Mouse (Mus musculus) frontal cortex, postnatal 36 days (tissue): ENCODE data around the gene Prss48.

ENCODE experiments used
- DNase-seq, 2 experiments: peaks; one replicate each; pipeline ENCODE4 v3.0.0; 2022; ENCODE audit warnings: low spot score in 2 of 2

The Prss48 gene

DNA sequence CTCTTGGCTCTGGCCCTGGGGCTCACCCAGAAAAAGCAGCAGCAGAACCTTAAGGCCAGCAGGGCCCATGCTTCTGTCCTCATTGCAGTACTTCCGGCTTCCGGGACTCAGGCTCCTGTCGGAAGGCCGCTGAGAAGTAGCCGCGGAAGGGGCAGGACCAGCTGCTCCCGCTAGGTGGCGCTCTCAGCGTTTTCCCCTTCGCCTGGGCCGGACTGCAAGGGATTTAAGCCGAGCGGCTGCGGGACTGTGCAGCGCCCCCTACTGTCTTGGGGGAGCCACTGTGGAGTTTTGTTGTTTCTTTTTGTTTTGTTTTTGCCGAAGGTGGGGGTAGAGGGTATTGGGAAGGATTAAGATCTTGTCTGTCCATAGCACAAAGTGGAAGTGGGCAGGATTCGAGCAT, at the start of gene Prss48:
Prss48 (minus strand) TSS at position 69 of the 400 bp plus-strand sequence.
- no peak for DNase-seq

DNA sequence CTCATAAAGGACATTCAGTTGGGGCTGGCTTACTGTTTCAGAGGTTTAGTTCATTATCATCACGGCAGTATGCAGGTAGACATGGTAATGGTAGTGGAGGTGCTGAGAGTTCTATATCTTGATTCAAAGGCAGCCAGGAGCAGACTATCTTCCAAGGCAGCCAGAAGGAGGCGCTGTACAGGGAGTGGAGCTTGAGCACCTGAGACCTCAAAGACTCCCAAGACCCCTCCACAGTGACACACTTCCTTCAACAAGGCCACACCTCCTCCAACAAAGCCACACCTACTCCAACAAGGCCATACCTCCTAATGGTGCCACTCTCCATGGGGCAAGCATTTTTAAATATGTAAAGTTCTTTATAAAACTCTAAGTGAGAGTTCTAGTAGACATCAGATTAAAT, 46.8 kb upstream of the Prss48 start:
- no peak for DNase-seq

- no peak for DNase-seq
Observed at GRCm38 (mm10) chr3:86047686-86048408, 45.6 kb upstream of the Prss48 start.

DNA sequence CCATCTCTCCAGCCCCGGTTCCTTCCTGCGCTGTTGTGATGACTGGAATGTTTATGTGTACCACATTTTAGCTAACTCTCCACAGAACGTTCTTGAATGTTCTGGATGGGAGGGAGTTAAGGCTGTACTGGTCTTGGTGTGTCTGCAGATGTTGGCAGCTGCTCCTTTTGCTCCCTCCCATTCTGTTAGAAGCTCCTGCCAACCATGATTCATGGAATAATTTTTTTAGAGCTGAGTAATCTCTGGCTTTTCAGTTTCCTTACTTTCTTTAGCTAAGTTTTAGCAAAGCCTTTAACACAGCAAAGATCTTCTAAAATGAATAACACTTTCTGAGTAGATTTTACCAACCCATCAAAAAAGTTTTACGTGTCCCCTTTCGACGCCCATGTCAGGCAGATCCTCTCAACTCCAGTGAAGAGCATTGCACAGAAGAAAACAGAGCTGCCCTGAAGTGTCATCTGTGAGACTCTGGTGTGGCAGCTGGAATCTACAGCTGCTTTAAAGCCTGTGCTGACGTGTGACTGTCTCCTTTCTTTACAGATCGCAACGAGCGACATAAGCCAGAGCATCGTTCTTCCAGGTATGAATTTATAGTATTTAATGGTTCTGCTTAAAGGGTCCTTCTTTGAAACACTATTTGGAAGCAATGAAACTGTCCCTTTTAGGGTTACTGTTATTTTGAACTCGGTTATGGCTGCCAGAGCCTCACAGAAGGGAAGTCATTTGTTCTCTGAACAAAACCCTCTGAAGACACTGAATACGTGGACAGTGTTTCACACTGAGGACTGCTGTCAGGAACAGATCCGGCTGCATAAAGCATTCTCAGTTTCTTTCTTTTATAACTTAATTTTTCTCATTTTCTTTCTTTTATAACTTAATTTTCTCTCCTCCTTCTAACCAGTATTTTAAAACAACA, 38.3 kb upstream of the Prss48 start:
- DNase-seq, result no peak

DNA sequence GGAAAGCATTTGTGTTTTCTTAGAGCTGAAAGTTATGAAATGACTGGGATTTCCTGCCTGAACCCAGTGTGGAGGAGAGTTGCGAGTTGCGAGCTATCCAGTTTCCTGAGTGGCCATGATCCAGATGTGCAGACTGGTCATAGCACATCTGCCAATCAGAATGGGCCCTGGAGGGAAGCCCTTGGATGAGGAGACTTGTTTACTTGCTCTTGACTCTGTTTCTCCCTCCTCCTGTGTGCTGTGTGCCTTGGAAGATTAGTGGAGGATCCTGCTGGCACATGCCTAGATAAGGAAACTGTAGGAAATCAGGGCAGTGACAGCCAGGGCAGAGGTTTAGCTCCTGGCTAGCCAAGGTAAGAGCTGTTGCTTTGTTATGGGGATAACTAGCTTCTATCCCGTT, 36.4 kb upstream of the Prss48 start:
- no peak for DNase-seq

DNA sequence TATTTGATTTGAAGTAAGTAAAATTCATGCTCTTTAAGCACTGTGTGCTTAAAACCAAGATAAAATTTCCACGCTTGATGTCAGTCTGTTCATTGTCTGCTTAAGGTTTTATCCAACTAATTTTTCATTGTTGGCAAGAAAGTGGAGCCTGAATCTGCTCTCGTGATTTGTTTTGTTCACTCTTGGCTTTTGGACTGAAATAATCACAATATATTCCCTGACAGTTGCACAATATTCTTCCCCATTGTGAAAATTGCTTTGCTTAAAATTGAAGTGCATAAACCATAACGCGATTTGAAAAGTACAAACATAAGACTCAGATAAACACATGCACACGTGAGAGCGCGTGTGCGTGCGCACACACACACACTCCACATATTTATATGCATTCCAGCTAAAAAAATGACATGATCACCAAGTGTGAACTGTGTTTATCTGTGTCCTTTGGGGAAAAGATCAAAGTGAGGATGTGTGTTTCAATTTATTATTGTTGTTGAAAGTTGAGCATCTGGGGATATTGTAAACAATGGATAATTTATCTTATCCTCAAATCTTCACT, 35.7 kb upstream of the Prss48 start:
- no peak for DNase-seq

DNA sequence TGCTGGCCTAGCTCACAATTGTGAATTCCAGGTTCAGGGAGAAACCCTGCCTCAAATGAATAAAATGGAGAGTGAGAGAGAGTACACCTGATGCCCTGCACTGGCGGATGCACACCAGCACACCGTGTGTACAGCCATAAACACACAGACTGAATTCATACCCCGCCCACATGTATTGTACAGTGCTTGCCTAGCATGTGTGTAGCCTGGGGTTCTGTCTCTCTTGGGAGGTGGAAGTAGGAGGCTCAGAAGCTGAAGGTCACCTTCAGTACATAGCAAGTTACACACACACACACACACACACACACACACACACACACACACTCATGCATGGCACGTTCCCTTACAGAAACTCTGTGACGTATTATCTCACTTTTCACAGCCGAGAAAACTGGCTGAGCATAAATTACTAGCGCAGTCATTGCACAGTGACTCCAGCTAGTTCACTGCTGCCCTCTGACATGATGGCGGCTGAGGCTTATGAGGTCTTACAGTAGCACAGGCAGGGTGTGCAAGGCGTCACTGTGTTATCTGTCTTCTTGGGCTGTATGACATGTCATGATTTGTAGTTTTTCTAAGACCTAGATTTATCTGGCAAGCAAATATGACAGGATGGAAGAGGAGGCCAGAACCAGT, 31.3 kb upstream of the Prss48 start:
- DNase-seq, result no peak

DNA sequence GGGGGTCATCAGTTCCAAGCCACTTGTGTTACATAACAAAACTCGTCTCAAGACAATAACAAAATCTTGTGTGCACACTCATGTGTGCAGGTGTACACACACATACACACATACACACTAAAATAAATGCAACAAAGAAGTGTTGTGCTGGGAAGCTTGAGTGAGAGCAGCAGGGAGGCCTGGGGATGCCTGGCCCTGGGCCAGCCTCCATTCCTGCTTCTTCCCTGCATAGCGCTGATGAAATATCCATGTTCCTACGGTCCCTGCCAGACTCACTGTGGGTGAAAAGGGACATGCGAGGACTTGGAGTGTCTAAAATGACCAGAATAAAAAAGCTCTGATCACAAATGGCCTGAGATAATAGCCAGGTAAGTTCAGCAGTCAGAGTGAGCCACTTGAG, 28.3 kb upstream of the Prss48 start:
- no peak for DNase-seq

DNA sequence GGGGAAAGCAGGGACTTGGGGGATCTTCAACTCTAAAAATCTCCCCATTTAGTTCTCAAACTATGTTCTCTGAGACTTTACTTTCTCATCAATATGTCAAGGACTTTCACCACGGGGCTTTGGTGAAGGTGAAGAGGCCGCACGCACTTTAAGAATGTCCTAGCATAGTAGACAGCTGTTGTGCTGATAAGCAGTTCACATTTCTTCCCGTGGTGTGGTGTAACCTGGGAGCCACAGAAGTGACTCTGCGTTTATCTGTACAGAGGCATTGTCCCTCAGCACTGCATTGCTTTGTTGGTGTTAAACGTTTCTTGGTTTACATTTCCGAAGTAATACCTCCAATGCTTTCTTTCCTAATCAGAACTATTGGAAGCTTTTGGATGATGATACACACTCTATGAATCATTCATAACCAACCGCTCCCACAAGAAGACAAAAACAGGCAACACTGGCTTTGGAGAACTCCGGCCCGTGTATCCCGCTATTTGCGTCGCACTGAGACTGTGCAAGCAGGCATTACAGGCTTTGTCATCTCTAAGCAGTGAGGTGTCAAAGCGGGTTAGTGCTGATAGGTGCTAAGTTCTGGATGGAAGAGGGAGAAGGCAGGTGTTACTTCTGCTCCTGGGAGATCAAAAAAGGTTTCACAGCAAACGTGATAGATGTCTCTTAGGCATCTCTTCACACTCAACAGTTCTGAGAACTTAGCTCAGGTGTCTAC, 26.5 kb upstream of the Prss48 start:
- DNase-seq, result no peak

GRCm38 (mm10) chr3:86025341-86026137, 23.2 kb upstream of the Prss48 start:
- DNase-seq, result no peak

DNA sequence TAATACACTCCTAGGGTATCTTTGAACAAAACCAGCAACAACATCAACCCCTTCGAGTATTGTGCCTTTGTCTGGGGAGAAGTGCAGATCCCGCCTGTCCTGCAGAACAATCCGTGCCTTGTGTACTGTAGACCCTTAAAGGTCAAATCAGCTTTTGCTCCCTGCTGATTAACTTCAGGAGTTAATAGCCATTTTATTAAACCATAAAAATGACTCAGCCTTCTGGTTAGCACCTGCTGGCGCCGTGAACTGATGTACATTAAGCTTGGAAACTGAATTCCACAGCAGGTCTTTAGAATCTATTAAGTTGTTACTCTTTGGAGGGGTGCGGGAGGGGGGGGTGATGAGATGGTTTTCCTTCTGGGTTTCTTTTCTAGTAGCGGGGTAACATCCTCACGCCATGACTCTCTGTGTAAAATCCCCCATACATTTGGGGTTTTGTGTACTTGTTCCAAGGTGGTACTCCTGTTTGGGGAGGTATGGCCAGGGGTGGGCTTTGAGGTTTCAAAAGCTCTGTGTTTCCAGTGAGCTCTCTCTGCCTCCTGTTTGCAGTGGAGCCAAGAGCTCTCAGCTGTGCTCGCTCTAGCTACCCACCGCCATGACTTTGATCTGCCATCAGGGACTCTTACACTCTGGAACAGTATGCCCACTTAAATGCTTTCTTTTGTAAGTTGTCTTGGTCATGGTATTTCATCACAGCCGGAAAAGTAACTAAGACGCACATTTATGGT, 21.9 kb upstream of the Prss48 start:
- DNase-seq, result no peak

GRCm38 (mm10) chr3:86021651-86022050, 19.4 kb upstream of the Prss48 start:
- no peak for DNase-seq

DNA sequence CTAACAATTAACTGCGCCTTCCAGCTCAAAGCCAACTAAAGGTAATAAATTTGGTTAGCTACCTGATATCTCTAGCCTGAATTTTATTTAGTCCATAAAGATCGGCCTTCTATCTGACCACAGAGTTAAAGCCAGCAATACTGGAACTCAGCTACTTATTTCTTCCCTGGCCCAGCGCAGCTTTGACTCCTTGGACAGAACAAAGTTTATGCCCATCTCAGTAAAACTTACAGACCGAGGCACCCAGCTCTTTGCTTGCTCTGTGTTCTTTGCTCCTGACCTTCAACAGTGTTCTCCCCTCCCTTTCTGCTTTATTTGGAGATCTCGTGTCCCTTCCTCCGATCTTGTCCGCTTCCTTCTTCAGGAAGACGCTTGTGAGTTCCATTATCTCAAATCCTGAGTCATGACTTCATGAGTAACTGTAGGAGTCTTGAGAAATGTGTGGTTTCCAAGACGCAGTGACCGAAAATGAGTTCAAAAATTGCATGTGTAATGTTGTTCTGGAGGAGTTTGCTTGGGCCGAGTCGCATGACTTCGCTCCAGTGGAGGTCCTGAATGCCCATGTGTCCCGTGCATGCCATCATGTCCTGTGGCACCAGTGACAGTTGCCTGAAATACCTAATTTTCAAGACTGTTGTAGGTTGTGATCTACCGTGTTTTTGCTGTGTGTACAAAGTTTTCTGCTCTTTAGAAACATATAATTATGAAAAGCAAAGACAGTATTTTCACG, 18.8 kb upstream of the Prss48 start:
- DNase-seq, result no peak

GRCm38 (mm10) chr3:86017484-86017883, 15.2 kb upstream of the Prss48 start:
- peak; percentile 28 to 48 for DNase-seq

GRCm38 (mm10) chr3:86016965-86017364, 14.7 kb upstream of the Prss48 start:
- no peak for DNase-seq

DNA sequence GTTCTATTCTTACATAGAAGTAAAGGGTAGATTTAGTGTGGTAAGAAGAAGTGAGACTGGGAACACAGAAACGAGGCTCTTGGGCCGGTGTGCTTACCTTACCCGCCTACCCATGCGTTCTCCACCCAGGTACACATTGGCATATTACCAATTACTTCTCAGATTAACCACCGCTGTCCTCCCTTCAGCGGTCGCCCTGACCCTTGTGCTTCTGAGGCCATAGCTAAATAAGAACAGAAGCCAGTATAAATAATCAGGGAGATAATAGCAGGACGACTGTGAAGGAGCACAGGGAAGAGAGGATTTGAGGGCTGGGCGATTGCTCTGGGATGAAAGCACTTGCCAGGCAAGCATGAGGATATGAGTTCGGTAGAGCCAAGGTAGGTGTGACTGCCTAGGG, 11.5 kb upstream of the Prss48 start:
- no peak for DNase-seq

DNA sequence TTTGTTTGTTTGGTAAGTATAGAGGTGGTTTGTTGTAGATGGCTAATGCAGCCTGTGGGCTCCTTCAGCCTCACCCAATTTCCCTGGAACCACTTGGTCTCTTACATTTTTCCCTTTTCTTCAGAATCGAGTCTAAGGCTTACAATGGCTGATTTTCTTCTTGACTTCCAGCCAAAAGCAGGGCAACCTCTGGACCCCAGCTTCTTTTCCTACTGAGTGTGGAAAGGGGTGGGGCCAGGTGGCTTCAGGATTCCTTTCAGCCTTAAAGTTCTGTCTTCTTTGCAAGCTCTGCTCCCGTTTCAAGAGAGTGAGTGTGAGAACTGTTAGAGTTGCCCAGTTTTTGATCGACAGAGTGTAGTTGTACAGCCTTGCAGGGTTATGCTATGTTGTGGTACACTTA, 9.5 kb upstream of the Prss48 start:
- DNase-seq, result no peak

- DNase-seq, result no peak
Observed at GRCm38 (mm10) chr3:86011373-86011772, 9.1 kb upstream of the Prss48 start.

DNA sequence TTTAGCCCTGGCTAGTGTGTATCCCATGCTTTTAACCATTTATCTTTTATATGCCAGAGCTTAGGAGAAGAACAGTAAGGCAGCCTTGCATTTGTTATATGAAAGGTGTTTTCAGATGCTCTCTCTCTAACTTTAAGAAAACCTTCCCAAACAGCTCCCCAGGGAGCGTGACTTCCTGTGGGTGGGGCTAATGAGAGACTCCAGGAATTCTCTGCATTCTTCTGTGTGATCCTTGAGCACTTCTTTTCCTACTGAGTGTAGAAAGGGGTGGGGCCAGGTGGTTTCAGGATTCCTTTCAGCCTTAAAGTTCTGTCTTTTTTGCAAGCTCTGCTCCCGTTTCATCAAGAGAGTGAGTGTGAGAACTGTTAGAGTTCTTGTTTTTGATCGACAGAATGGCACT, 8.3 kb upstream of the Prss48 start:
- DNase-seq, result no peak
